In genomic region chr9:64019036-64019886, GRCm38 (mm10) we compare ENCODE assay signal across 8 mouse cellular contexts. TPM values are rescaled to one million over a fixed set of nuclear protein-coding genes. Genes with fewer than 3 reads are reported as not detected.
DNase-seq lines count a peak whose midpoint lies in the region; ATAC-seq lines count a peak whose summit lies in the region.

No protein-coding gene starts in this region.

- no peak overlapping the region for H3K27ac ChIP-seq in liver, embryonic 16.5 days (ENCODE audit: low read length)

- WGBS in liver, embryonic 16.5 days (ENCODE audit: insufficient replicate concordance) = 20% methylated on average over 10 of the region's 10 CpGs

- no peaks in the 10 kb centered on the region; the same call in 1 of the 2 replicates for H3K36me3 ChIP-seq in erythroblast, embryonic 14.5 days (ENCODE audit: control insufficient read depth)
- H3K36me3 ChIP-seq in liver, embryonic 16.5 days (ENCODE audit: control insufficient read depth, insufficient read depth) = no peaks in the 10 kb centered on the region

- peak overlapping the region; percentile 59; the same call in 1 of the 2 replicates for H3K9ac ChIP-seq in liver, embryonic 16.5 days (ENCODE audit: low read depth, low read length)

- intact Hi-C loops in heart, postnatal 10 days (cut with DNase I) = no loop called here

- peak overlapping the region; percentile 72 for H3K4me3 ChIP-seq in erythroblast, embryonic 14.5 days (replicated peaks)
- H3K4me3 ChIP-seq in liver, embryonic 16.5 days (ENCODE audit: low read depth, low read length) = peak overlapping the region; percentile 69

- peaks cover 66% of the 10 kb centered on the region for H3K27me3 ChIP-seq in erythroblast, embryonic 14.5 days (ENCODE audit: control insufficient read depth)
- H3K27me3 ChIP-seq in liver, embryonic 16.5 days (ENCODE audit: control insufficient read depth, insufficient read depth, low read depth, low read length) = peaks cover 48% of the 10 kb centered on the region

- no peak for ATAC-seq in erythroblast, adult 5-6 weeks (replicated peaks; ENCODE audit: low FRiP score, poor library complexity, severe bottlenecking)
- ATAC-seq in liver, embryonic 16.5 days (ENCODE audit: low read depth) = no peak

- DNase-seq in ES-CJ7 (ENCODE audit: low read depth, low spot score) = peak; percentile 60
- peak; percentile 22 to 30 for DNase-seq in heart, postnatal 10 days
- DNase-seq in right cerebral cortex, adult 2 months (ENCODE audit: low spot score in 2 of 2) = no peak
- no peak for DNase-seq in retina, postnatal 1 day
- no peak for DNase-seq in urinary bladder, postnatal 10 days (ENCODE audit: low spot score)

- H3K9me3 ChIP-seq in erythroblast, embryonic 14.5 days (ENCODE audit: control insufficient read depth, low read length) = peaks cover 22% of the 10 kb centered on the region; the same call in 1 of the 2 replicates
- no peaks in the 10 kb centered on the region for H3K9me3 ChIP-seq in liver, embryonic 16.5 days (replicated peaks; ENCODE audit: control insufficient read depth, low read length)

- peaks cover 88% of the 10 kb centered on the region for H3K4me1 ChIP-seq in erythroblast, embryonic 14.5 days (ENCODE audit: control insufficient read depth)
- peaks cover 72% of the 10 kb centered on the region for H3K4me1 ChIP-seq in liver, embryonic 16.5 days (ENCODE audit: control insufficient read depth, low read depth, low read length)

- peak overlapping the region; percentile 99 for H3K4me2 ChIP-seq in liver, embryonic 16.5 days (ENCODE audit: low read depth, low read length)

RNA-seq across cellular contexts. Expression of gene Smad6, which starts 2.6 kb away (rescaled TPM):
- polyA plus RNA-seq in erythroblast, embryonic 14.5 days (2012) = 0.62 TPM in 2 replicates
- not detected in 2 replicates for total RNA-seq in erythroblast, adult 5-6 weeks (2015; ENCODE audit: low replicate concordance)
- 0.60 TPM in 1 of 2 replicates, not detected in the other for total RNA-seq in erythroblast, adult 5-6 weeks (2017; ENCODE audit: low replicate concordance)
- total RNA-seq in heart, postnatal 10 days (2021) = 10 to 100 TPM; 16.1 to 19.4 TPM
- 1.3 and 1.9 TPM in 2 replicates for polyA plus RNA-seq in liver, embryonic 16.5 days (2015; fragmentation: Nextera tagmentation; extraction: Ambion mirVana)

Comparison
In these comparisons a context has a peak if more than half of its experiments do, and no peak if none do; other contexts are left out.
1. DNase-seq: peak in ES-CJ7 (single experiment) and heart, postnatal 10 days (2 of 2); none in right cerebral cortex, adult 2 months (0 of 2), retina, postnatal 1 day (single experiment) and urinary bladder, postnatal 10 days (single experiment).
2. RNA of gene Smad6, which starts 2.6 kb away (total RNA-seq): 16.1 to 19.4 TPM in heart, postnatal 10 days; 0.60 TPM in erythroblast, adult 5-6 weeks; every median in the first group is over 10 times any median in the second.